Mouse (Mus musculus) heart, postnatal 0 days (tissue): Measurements from ENCODE around the gene Vwa8.

Source experiments
- CTCF ChIP-seq: IDR thresholded peaks from 2 replicates; pipeline ENCODE4 v1.5.1; 2016; ENCODE audit warnings: antibody characterized with exemption, control low read depth, low read depth
- EP300 ChIP-seq: IDR thresholded peaks from 2 replicates; pipeline ENCODE4 v1.6.1; 2016; ENCODE audit warnings: antibody characterized with exemption, low read depth

DNA sequence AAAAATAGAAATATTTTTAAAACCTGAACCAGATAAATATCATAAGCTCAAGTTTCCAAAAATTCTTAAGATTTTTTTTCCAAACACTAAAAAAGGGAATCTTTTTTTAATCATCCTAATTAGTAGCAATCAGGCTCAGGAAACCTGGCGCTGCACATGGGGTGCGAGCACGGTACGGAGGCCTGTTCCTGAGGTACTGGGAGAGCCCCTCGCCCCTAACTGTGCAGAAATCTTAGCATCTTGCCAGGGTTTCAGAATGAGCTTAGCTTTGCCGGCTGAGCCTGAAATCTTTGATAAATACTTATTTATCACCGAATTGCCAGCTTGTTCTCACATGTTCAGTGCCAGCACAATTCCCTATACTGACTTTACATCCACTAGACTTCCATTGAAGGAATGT lies 286.6 kb downstream of the Vwa8 start:
- no peak for TF ChIP-seq EP300
- no peak for TF ChIP-seq CTCF
